Mouse (Mus musculus) left cerebral cortex, postnatal 4 days (tissue): ENCODE measurements around the gene Lrp1. TPM values are rescaled to one million over a fixed set of nuclear protein-coding genes. Genes with fewer than 3 reads are reported as not detected.

Experiments used
- DNase-seq: peaks from one replicate; pipeline ENCODE4 v3.0.0-alpha.2; 2022
- intact Hi-C: fragments of 180-260 bp; cut with DNase I; formaldehyde crosslinking; loops from one replicate; pipeline ENCODE4 v1.15.1; 2025
- total RNA-seq, 2 experiments: library from RNA; stranded (reverse); gene quantifications; 2 replicates each; pipeline ENCODE4 v1.2.3; 2021

Lrp1 gene
- total RNA-seq, 2 experiments from 2014 or later, result 286 to 296 TPM

GRCm38 (mm10) chr10:127511634-127512306 lies 109.2 kb downstream of the Lrp1 start:
- intact Hi-C loops, result no loop called here
- peak; percentile 85 for DNase-seq

GRCm38 (mm10) chr10:127510895-127511617 lies 109.9 kb downstream of the Lrp1 start:
- DNase-seq, result no peak
- intact Hi-C loops, result no loop called here

- DNase-seq, result peak; percentile 86
- intact Hi-C loops, result loop anchor here (2.0 kb wide), 1 partner anchor 29 kb away; no protein-coding TSS in a partner anchor
These were observed 110.9 kb downstream of the Lrp1 start for GRCm38 (mm10) chr10:127509837-127510701.

GRCm38 (mm10) chr10:127509051-127509836 lies 111.7 kb downstream of the Lrp1 start:
- DNase-seq, result peak; percentile 98
- intact Hi-C loops, result loop anchor here (2.0 kb wide), 1 partner anchor 30 kb away; no protein-coding TSS in a partner anchor

GRCm38 (mm10) chr10:127508239-127508638 lies 112.7 kb downstream of the Lrp1 start:
- peak; percentile 92 for DNase-seq
- intact Hi-C loops, result loop anchor here (2.0 kb wide), 1 partner anchor 31 kb away; no protein-coding TSS in a partner anchor

GRCm38 (mm10) chr10:127500894-127501893 lies 119.8 kb downstream of the Lrp1 start, which contains the start of gene Stac3:
TSS of gene Stac3 (plus strand) at chr10:127501686.
- DNase-seq, result no peak
- intact Hi-C loops, result no loop called here

GRCm38 (mm10) chr10:127500042-127500441 lies 120.9 kb downstream of the Lrp1 start:
- no peak for DNase-seq
- intact Hi-C loops, result no loop called here

GRCm38 (mm10) chr10:127499516-127499915 lies 121.4 kb downstream of the Lrp1 start:
- intact Hi-C loops, result no loop called here
- DNase-seq, result no peak

GRCm38 (mm10) chr10:127496156-127496555 lies 124.8 kb downstream of the Lrp1 start:
- intact Hi-C loops, result no loop called here
- DNase-seq, result no peak

GRCm38 (mm10) chr10:127492118-127492517 lies 128.8 kb downstream of the Lrp1 start:
- no peak for DNase-seq
- intact Hi-C loops, result no loop called here

GRCm38 (mm10) chr10:127491128-127491512 lies 129.8 kb downstream of the Lrp1 start:
- intact Hi-C loops, result no loop called here
- no peak for DNase-seq

GRCm38 (mm10) chr10:127490160-127491127 lies 130.5 kb downstream of the Lrp1 start:
- intact Hi-C loops, result no loop called here
- no peak for DNase-seq

- intact Hi-C loops, result no loop called here
- DNase-seq, result no peak
These were observed 132.1 kb downstream of the Lrp1 start for GRCm38 (mm10) chr10:127488856-127489255.

Other genes starting within 250 kb of the Lrp1 start
- gene R3hdm2, start 240.8 kb downstream of the Lrp1 start, total RNA-seq, result 100 to 1,000 TPM; 158 to 165 TPM
- 1 to 10 TPM; 5.1 to 5.2 TPM for gene Stac3, start 119.5 kb downstream of the Lrp1 start, total RNA-seq
- gene Ndufa4l2, start 106.2 kb downstream of the Lrp1 start, total RNA-seq, result 1 to 10 TPM; 4.9 to 7.5 TPM
- 10 to 100 TPM; 39.7 to 39.9 TPM for gene Shmt2, start 98.7 kb downstream of the Lrp1 start, total RNA-seq
- gene Nxph4, start 86.6 kb downstream of the Lrp1 start, total RNA-seq, result 10 to 100 TPM; 12.9 to 14.4 TPM
- gene Stat6, start 21.8 kb upstream of the Lrp1 start, total RNA-seq, result 1 to 10 TPM; 6.0 to 6.1 TPM
- gene Nemp1, start 45.8 kb upstream of the Lrp1 start, total RNA-seq, result 1 to 10 TPM; 4.8 to 5.6 TPM
- gene Nab2, start 47.4 kb upstream of the Lrp1 start, total RNA-seq, result 10 to 100 TPM; 21.5 to 21.9 TPM
- under 1 TPM; 0.46 to 0.82 TPM for gene Myo1a, start 84.0 kb upstream of the Lrp1 start, total RNA-seq
- gene Tac2, start 103.3 kb upstream of the Lrp1 start, total RNA-seq, result 1 to 10 TPM; 2.8 to 4.3 TPM
- gene Zbtb39, start 118.4 kb upstream of the Lrp1 start, total RNA-seq, result 10 to 100 TPM; 14.5 to 15.1 TPM
- gene Gpr182, start 130.6 kb upstream of the Lrp1 start, total RNA-seq, result 1 to 10 TPM; 1.1 to 1.4 TPM
- gene Rdh1, start 138.6 kb upstream of the Lrp1 start, total RNA-seq, result under 1 TPM; 0.22 TPM
- gene Rdh16f1, start 138.6 kb upstream of the Lrp1 start, total RNA-seq, result not detected
- under 1 TPM; 0.60 to 0.72 TPM for gene Rdh9, start 155.2 kb upstream of the Lrp1 start, total RNA-seq
- under 1 TPM in 1 of 2 experiments, not detected in 1; 0.12 TPM for gene Rdh16, start 180.0 kb upstream of the Lrp1 start, total RNA-seq
- not detected for gene Rdh19, start 228.8 kb upstream of the Lrp1 start, total RNA-seq
- not detected for gene Rdh16f2, start 245.3 kb upstream of the Lrp1 start, total RNA-seq